8 mouse cellular contexts compared by ENCODE assay signal in genomic region chr5:131718013-131718412, GRCm38 (mm10).
DNase-seq lines count a peak whose midpoint lies in the region; ATAC-seq lines count a peak whose summit lies in the region.

No protein-coding gene starts in this region.

- peaks cover 31% of the 10 kb centered on the region for H3K4me1 ChIP-seq in forebrain, embryonic 13.5 days
- H3K4me1 ChIP-seq in forebrain, embryonic 10.5 days: peaks cover 31% of the 10 kb centered on the region
- H3K4me1 ChIP-seq in hindbrain, embryonic 11.5 days (replicated peaks; ENCODE audit: control insufficient read depth, insufficient read depth, low read length): peaks cover 2% of the 10 kb centered on the region
- peaks cover 46% of the 10 kb centered on the region for H3K4me1 ChIP-seq in neural tube, embryonic 15.5 days

- H3K27me3 ChIP-seq in forebrain, embryonic 13.5 days: no peaks in the 10 kb centered on the region
- peaks cover 18% of the 10 kb centered on the region for H3K27me3 ChIP-seq in forebrain, embryonic 10.5 days (ENCODE audit: poor library complexity, severe bottlenecking)
- H3K27me3 ChIP-seq in hindbrain, embryonic 11.5 days (ENCODE audit: control insufficient read depth, insufficient read depth, low read length): no peaks in the 10 kb centered on the region
- H3K27me3 ChIP-seq in neural tube, embryonic 15.5 days (replicated peaks): no peaks in the 10 kb centered on the region

- no peak overlapping the region for H3K4me3 ChIP-seq in forebrain, embryonic 13.5 days
- no peak overlapping the region for H3K4me3 ChIP-seq in forebrain, embryonic 10.5 days
- no peak overlapping the region for H3K4me3 ChIP-seq in hindbrain, embryonic 11.5 days (ENCODE audit: low read depth, low read length)
- no peak overlapping the region for H3K4me3 ChIP-seq in neural tube, embryonic 15.5 days (replicated peaks)

- H3K9ac ChIP-seq in forebrain, embryonic 13.5 days: no peak overlapping the region
- H3K9ac ChIP-seq in hindbrain, embryonic 11.5 days (ENCODE audit: low read depth, low read length): no peak overlapping the region
- H3K9ac ChIP-seq in neural tube, embryonic 15.5 days (replicated peaks): no peak overlapping the region

- peaks cover 10% of the 10 kb centered on the region; the same call in 1 of the 2 replicates for H3K36me3 ChIP-seq in forebrain, embryonic 13.5 days (ENCODE audit: poor library complexity, severe bottlenecking)
- peaks cover 10% of the 10 kb centered on the region for H3K36me3 ChIP-seq in forebrain, embryonic 10.5 days (replicated peaks)
- H3K36me3 ChIP-seq in hindbrain, embryonic 11.5 days (ENCODE audit: control insufficient read depth, insufficient read depth, low read length): no peaks in the 10 kb centered on the region
- no peaks in the 10 kb centered on the region for H3K36me3 ChIP-seq in neural tube, embryonic 15.5 days

- peak overlapping the region; percentile 76 for H3K27ac ChIP-seq in forebrain, embryonic 13.5 days
- H3K27ac ChIP-seq in forebrain, embryonic 10.5 days: no peak overlapping the region
- peak overlapping the region; percentile 37; the same call in 1 of the 2 replicates for H3K27ac ChIP-seq in hindbrain, embryonic 11.5 days (ENCODE audit: low read depth, low read length)
- H3K27ac ChIP-seq in neural tube, embryonic 15.5 days (replicated peaks): peak overlapping the region; percentile 72

- H3K4me2 ChIP-seq in forebrain, embryonic 13.5 days: peak overlapping the region; percentile 29; the same call in 1 of the 2 replicates
- H3K4me2 ChIP-seq in hindbrain, embryonic 11.5 days (replicated peaks; ENCODE audit: low read depth, low read length): no peak overlapping the region
- H3K4me2 ChIP-seq in neural tube, embryonic 15.5 days: peak overlapping the region; percentile 17

- ATAC-seq in forebrain, embryonic 13.5 days: peak; percentile 56; the same call in 1 of the 2 replicates
- ATAC-seq in hindbrain, embryonic 11.5 days (ENCODE audit: low FRiP score): peak; percentile 49; the same call in 1 of the 2 replicates
- peak; percentile 51; the same call in 1 of the 2 replicates for ATAC-seq in neural tube, embryonic 15.5 days (ENCODE audit: low FRiP score)

- no peak for DNase-seq in forebrain, embryonic 10.5 days (ENCODE audit: extremely low spot score, low spot score)
- peak; percentile 50 for DNase-seq in lung, postnatal 10 days
- no peak for DNase-seq in lung, postnatal 25 days (ENCODE audit: low spot score)
- DNase-seq in hindbrain, embryonic 11.5 days (ENCODE audit: low spot score): peak; percentile 36
- no peak for DNase-seq in frontal cortex, postnatal 10 days (ENCODE audit: low spot score in 2 of 2)
- no peak for DNase-seq in heart, postnatal 14 days

- WGBS in forebrain, embryonic 13.5 days: 27% methylated on average over 13 of the region's 13 CpGs
- WGBS in forebrain, embryonic 10.5 days: 72% methylated on average over 13 of the region's 13 CpGs
- WGBS in hindbrain, embryonic 11.5 days: 61% methylated on average over 13 of the region's 13 CpGs
- 33% methylated on average over 13 of the region's 13 CpGs for WGBS in neural tube, embryonic 15.5 days

- intact Hi-C loops in heart, postnatal 14 days (cut with DNase I): no loop called here

- no peaks in the 10 kb centered on the region for H3K9me3 ChIP-seq in forebrain, embryonic 13.5 days (replicated peaks)
- H3K9me3 ChIP-seq in forebrain, embryonic 10.5 days: peaks cover 6% of the 10 kb centered on the region
- no peaks in the 10 kb centered on the region for H3K9me3 ChIP-seq in hindbrain, embryonic 11.5 days (ENCODE audit: control insufficient read depth, low read length)
- H3K9me3 ChIP-seq in neural tube, embryonic 15.5 days (replicated peaks): no peaks in the 10 kb centered on the region

Comparison
In these comparisons a context has a peak if more than half of its experiments do, and no peak if none do; other contexts are left out.
1. DNase-seq: peak in lung, postnatal 10 days (single experiment) and hindbrain, embryonic 11.5 days (single experiment); none in forebrain, embryonic 10.5 days (single experiment), lung, postnatal 25 days (single experiment), frontal cortex, postnatal 10 days (0 of 2) and heart, postnatal 14 days (0 of 2).
2. Peak in every context shown above with its lines, with median percentiles within 50 percentile points of each other: ATAC-seq.